Mouse (Mus musculus) liver, embryonic 14.5 days (tissue): ENCODE results near the gene Elovl6.

Experiments used
- CTCF ChIP-seq: IDR thresholded peaks from 2 replicates; pipeline ENCODE4 v1.5.1; 2016; ENCODE audit warnings: antibody characterized with exemption, low read depth, control low read depth
- EP300 ChIP-seq: IDR thresholded peaks from 2 replicates; pipeline ENCODE4 v1.6.1; 2016; ENCODE audit warnings: antibody characterized with exemption, low read depth

GRCm38 (mm10) chr3:129590548-129591226 lies 58.5 kb downstream of the Elovl6 start:
- no peak for TF ChIP-seq CTCF
- TF ChIP-seq EP300, result no peak
